Mouse (Mus musculus): ENCODE data around the gene Arfgap2. TPM values are rescaled to one million over a fixed set of nuclear protein-coding genes. Genes with fewer than 3 reads are reported as not detected.

The Arfgap2 gene
- polyA plus RNA-seq, 1 experiment from 2014 or later: 74.4 TPM

DNA sequence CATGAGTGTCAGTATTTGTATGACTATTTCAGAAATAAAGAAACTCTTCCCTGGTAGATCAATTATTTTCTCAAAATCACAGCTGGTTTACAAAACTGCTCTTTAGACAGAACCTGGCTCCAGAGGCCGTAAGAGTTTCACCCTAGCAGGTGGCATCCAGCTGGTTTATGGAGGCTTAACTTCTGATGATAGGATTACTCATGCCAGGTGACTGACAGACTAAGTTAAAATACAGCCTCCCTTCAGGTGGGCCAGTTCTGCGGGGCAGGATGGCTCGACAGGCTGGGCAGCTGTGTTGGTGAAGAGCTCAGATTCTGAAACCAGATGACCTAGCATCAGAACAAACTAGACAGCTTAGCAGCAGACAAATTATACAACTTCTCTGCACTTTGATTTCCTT is 44.8 kb downstream of the Arfgap2 start:
- H3K4me2 ChIP-seq (ENCODE audit: low read length): no peak overlapping the region
- ATAC-seq: no peak

GRCm38 (mm10) chr2:91312578-91313311 is 48.0 kb downstream of the Arfgap2 start:
- no peaks in the 10 kb centered on the region for H3K9me3 ChIP-seq (replicated peaks; ENCODE audit: control insufficient read depth, low read length, poor library complexity, severe bottlenecking)
- H3K4me2 ChIP-seq (ENCODE audit: low read length): no peak overlapping the region
- no peak overlapping the region for H3K4me3 ChIP-seq (ENCODE audit: low read depth, low read length)
- no peaks in the 10 kb centered on the region for H3K36me3 ChIP-seq (ENCODE audit: control insufficient read depth, insufficient read depth, low read length)
- no peak overlapping the region for H3K27ac ChIP-seq (ENCODE audit: low read length)
- 29% methylated on average over 10 of the region's 10 CpGs for WGBS
- ATAC-seq: no peak
- no peaks in the 10 kb centered on the region for H3K4me1 ChIP-seq (ENCODE audit: control insufficient read depth, insufficient read depth, low read length)
- H3K27me3 ChIP-seq (ENCODE audit: control insufficient read depth, insufficient read depth, low read depth, low read length): no peaks in the 10 kb centered on the region
- H3K9ac ChIP-seq (ENCODE audit: low read depth, low read length): no peak overlapping the region

More for the DNA sequence above, 44.8 kb downstream of the Arfgap2 start:
- no peaks in the 10 kb centered on the region for H3K4me1 ChIP-seq (ENCODE audit: control insufficient read depth, insufficient read depth, low read length)
- H3K4me3 ChIP-seq (ENCODE audit: low read depth, low read length): no peak overlapping the region
- no peak overlapping the region for H3K27ac ChIP-seq (ENCODE audit: low read length)
- H3K27me3 ChIP-seq (ENCODE audit: control insufficient read depth, insufficient read depth, low read depth, low read length): no peaks in the 10 kb centered on the region
- WGBS: 63% methylated on average over 3 of the region's 3 CpGs
- no peaks in the 10 kb centered on the region for H3K36me3 ChIP-seq (ENCODE audit: control insufficient read depth, insufficient read depth, low read length)
- no peaks in the 10 kb centered on the region for H3K9me3 ChIP-seq (replicated peaks; ENCODE audit: control insufficient read depth, low read length, poor library complexity, severe bottlenecking)
- H3K9ac ChIP-seq (ENCODE audit: low read depth, low read length): no peak overlapping the region

DNA sequence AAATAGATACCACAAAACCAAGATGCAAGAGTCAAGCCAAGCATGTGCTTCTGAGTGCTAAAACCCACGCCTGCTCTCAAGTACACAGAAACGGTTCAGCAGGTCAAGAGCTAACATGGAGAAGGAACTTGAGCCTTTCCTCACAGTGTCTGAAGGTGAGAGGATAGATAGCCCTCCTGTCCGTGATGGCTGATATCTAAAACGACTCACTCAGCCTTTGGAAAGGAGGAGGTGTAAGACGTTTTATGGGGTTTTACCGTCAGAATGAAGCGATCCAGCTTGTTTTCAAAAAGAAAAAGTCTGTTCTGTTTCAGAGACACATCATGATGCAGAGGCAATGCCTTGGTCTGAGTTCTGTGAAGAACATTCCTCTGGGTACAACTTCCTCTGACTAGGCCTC is 49.4 kb downstream of the Arfgap2 start:
- H3K4me1 ChIP-seq (ENCODE audit: control insufficient read depth, insufficient read depth, low read length): no peaks in the 10 kb centered on the region
- WGBS: 92% methylated on average over 7 of the region's 7 CpGs
- H3K9ac ChIP-seq (ENCODE audit: low read depth, low read length): no peak overlapping the region
- no peaks in the 10 kb centered on the region for H3K36me3 ChIP-seq (ENCODE audit: control insufficient read depth, insufficient read depth, low read length)
- H3K27me3 ChIP-seq (ENCODE audit: control insufficient read depth, insufficient read depth, low read depth, low read length): no peaks in the 10 kb centered on the region
- no peak overlapping the region for H3K27ac ChIP-seq (ENCODE audit: low read length)
- H3K4me2 ChIP-seq (ENCODE audit: low read length): no peak overlapping the region
- no peaks in the 10 kb centered on the region for H3K9me3 ChIP-seq (replicated peaks; ENCODE audit: control insufficient read depth, low read length, poor library complexity, severe bottlenecking)
- no peak overlapping the region for H3K4me3 ChIP-seq (ENCODE audit: low read depth, low read length)
- no peak for ATAC-seq

GRCm38 (mm10) chr2:91320559-91321529 is 56.1 kb downstream of the Arfgap2 start:
- Histone ChIP-seq H3K4me2 (ENCODE audit: low read length) (no peak overlapping the region), H3K27ac (ENCODE audit: low read length) (no peak overlapping the region), H3K4me1 (ENCODE audit: control insufficient read depth, insufficient read depth, low read length) (peaks cover 9% of the 10 kb centered on the region), H3K9me3 (replicated peaks; ENCODE audit: control insufficient read depth, low read length, poor library complexity, severe bottlenecking) (no peaks in the 10 kb centered on the region), H3K9ac (ENCODE audit: low read depth, low read length) (no peak overlapping the region), H3K4me3 (ENCODE audit: low read depth, low read length) (no peak overlapping the region), H3K27me3 (ENCODE audit: control insufficient read depth, insufficient read depth, low read depth, low read length) (no peaks in the 10 kb centered on the region), H3K36me3 (ENCODE audit: control insufficient read depth, insufficient read depth, low read length) (no peaks in the 10 kb centered on the region)
- WGBS: 92% methylated on average over 10 of the region's 10 CpGs
- ATAC-seq: no peak

GRCm38 (mm10) chr2:91321923-91322322 is 57.1 kb downstream of the Arfgap2 start:
- Histone ChIP-seq H3K36me3 (ENCODE audit: control insufficient read depth, insufficient read depth, low read length) (no peaks in the 10 kb centered on the region), H3K9ac (ENCODE audit: low read depth, low read length) (no peak overlapping the region), H3K4me3 (ENCODE audit: low read depth, low read length) (no peak overlapping the region), H3K27ac (ENCODE audit: low read length) (no peak overlapping the region), H3K9me3 (replicated peaks; ENCODE audit: control insufficient read depth, low read length, poor library complexity, severe bottlenecking) (no peaks in the 10 kb centered on the region), H3K27me3 (ENCODE audit: control insufficient read depth, insufficient read depth, low read depth, low read length) (no peaks in the 10 kb centered on the region), H3K4me2 (ENCODE audit: low read length) (no peak overlapping the region), H3K4me1 (ENCODE audit: control insufficient read depth, insufficient read depth, low read length) (peaks cover 9% of the 10 kb centered on the region)
- ATAC-seq: no peak
- 95% methylated on average over 2 of the region's 2 CpGs for WGBS

- 61% methylated on average over 4 of the region's 4 CpGs for WGBS
- no peaks in the 10 kb centered on the region for H3K36me3 ChIP-seq (ENCODE audit: control insufficient read depth, insufficient read depth, low read length)
- H3K27ac ChIP-seq (ENCODE audit: low read length): no peak overlapping the region
- no peaks in the 10 kb centered on the region for H3K27me3 ChIP-seq (ENCODE audit: control insufficient read depth, insufficient read depth, low read depth, low read length)
- no peak for ATAC-seq
- H3K9ac ChIP-seq (ENCODE audit: low read depth, low read length): no peak overlapping the region
- H3K4me3 ChIP-seq (ENCODE audit: low read depth, low read length): no peak overlapping the region
- H3K4me1 ChIP-seq (ENCODE audit: control insufficient read depth, insufficient read depth, low read length): peaks cover 11% of the 10 kb centered on the region
- H3K9me3 ChIP-seq (replicated peaks; ENCODE audit: control insufficient read depth, low read length, poor library complexity, severe bottlenecking): no peaks in the 10 kb centered on the region
- H3K4me2 ChIP-seq (ENCODE audit: low read length): no peak overlapping the region
Observed at GRCm38 (mm10) chr2:91322490-91322889, 57.7 kb downstream of the Arfgap2 start.

- Histone ChIP-seq H3K4me3 (ENCODE audit: low read depth, low read length) (no peak overlapping the region), H3K4me2 (ENCODE audit: low read length) (no peak overlapping the region; the same call in 1 of the 2 replicates), H3K4me1 (ENCODE audit: control insufficient read depth, insufficient read depth, low read length) (peaks cover 21% of the 10 kb centered on the region), H3K36me3 (ENCODE audit: control insufficient read depth, insufficient read depth, low read length) (no peaks in the 10 kb centered on the region), H3K9me3 (replicated peaks; ENCODE audit: control insufficient read depth, low read length, poor library complexity, severe bottlenecking) (no peaks in the 10 kb centered on the region), H3K27ac (ENCODE audit: low read length) (peak overlapping the region; percentile 77), H3K9ac (ENCODE audit: low read depth, low read length) (peak overlapping the region; percentile 28; the same call in 1 of the 2 replicates), H3K27me3 (ENCODE audit: control insufficient read depth, insufficient read depth, low read depth, low read length) (no peaks in the 10 kb centered on the region)
- no peak; the same call in 1 of the 2 replicates for ATAC-seq
- WGBS: 38% methylated on average over 1 of the region's 1 CpGs
Observed at GRCm38 (mm10) chr2:91324346-91324745, 59.6 kb downstream of the Arfgap2 start.

DNA sequence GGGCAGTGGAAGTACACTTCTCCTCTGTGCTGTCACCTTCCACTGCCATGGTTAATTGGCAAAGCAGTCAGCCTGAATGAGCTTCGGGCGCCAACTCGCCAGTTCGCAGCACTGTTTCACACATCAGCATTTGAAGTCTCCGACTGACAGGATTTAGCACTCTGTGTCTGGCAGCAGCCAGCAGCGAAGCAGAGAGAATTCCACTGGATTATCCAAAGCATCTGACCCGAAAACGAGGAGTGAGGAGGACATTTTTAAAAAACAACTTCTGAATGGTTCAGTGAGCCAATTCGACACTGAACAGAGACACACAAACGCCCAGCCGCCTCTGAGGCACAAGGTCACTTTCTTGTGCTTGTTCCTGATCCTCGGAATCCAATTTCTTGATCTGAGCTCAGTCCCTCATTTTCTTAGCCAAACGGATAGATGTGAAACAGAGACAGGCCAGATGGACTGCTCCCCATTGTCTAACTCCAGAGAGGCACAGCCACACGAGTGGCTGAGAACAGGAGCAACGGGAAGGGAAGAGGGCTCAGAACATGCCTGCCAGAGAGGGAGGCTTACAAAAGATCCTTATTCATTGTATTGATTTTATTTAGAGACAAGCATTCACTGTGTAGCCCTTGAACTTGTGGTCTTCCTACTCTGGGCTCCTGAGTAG is 60.1 kb downstream of the Arfgap2 start:
- H3K9ac ChIP-seq (ENCODE audit: low read depth, low read length): peak overlapping the region; percentile 28; the same call in 1 of the 2 replicates
- peak overlapping the region; percentile 77 for H3K27ac ChIP-seq (ENCODE audit: low read length)
- 8% methylated on average over 15 of the region's 15 CpGs for WGBS
- H3K36me3 ChIP-seq (ENCODE audit: control insufficient read depth, insufficient read depth, low read length): no peaks in the 10 kb centered on the region
- H3K27me3 ChIP-seq (ENCODE audit: control insufficient read depth, insufficient read depth, low read depth, low read length): no peaks in the 10 kb centered on the region
- no peaks in the 10 kb centered on the region for H3K9me3 ChIP-seq (replicated peaks; ENCODE audit: control insufficient read depth, low read length, poor library complexity, severe bottlenecking)
- ATAC-seq: peak; percentile 43; the same call in 1 of the 2 replicates
- H3K4me1 ChIP-seq (ENCODE audit: control insufficient read depth, insufficient read depth, low read length): peaks cover 21% of the 10 kb centered on the region
- H3K4me2 ChIP-seq (ENCODE audit: low read length): peak overlapping the region; percentile 30
- H3K4me3 ChIP-seq (ENCODE audit: low read depth, low read length): no peak overlapping the region
